Mouse (Mus musculus) stomach, embryonic 16.5 days (tissue): ENCODE measurements around the gene Cd2. TPM values are rescaled to one million over a fixed set of nuclear protein-coding genes. Genes with fewer than 3 reads are reported as not detected.

Experiments used
- ATAC-seq: fragments of 200-750 bp; cut with Nextera tagmentation; 2 replicates; pipeline ENCODE4 v1.8.0; 2017; ENCODE audit warnings: moderate number of reproducible peaks, moderate TSS enrichment; ENCODE audit not compliant: insufficient read depth, low FRiP score
- H3K27ac ChIP-seq: fragments of 300-500 bp; sonication (generic); 2 replicates; pipeline ENCODE4 v1.5.1; 2014; ENCODE audit warnings: low read length
- H3K27me3 ChIP-seq: fragments of 300-500 bp; sonication (generic); 2 replicates; pipeline ENCODE4 v1.6.1; 2014; ENCODE audit warnings: low read length, control low read depth, mixed read lengths; ENCODE audit not compliant: control insufficient read depth, insufficient read depth
- H3K36me3 ChIP-seq: fragments of 300-500 bp; sonication (generic); 2 replicates; pipeline ENCODE4 v1.6.1; 2014; ENCODE audit warnings: low read length; ENCODE audit not compliant: control insufficient read depth, insufficient read depth
- H3K4me1 ChIP-seq: fragments of 300-500 bp; sonication (generic); 2 replicates; pipeline ENCODE4 v1.6.1; 2014; ENCODE audit warnings: low read length, control low read depth, mixed read lengths; ENCODE audit not compliant: control insufficient read depth, insufficient read depth
- H3K4me2 ChIP-seq: fragments of 300-500 bp; sonication (generic); 2 replicates; pipeline ENCODE4 v1.6.1; 2014; ENCODE audit warnings: low read depth, low read length, mixed read lengths
- H3K4me3 ChIP-seq: fragments of 300-500 bp; sonication (generic); replicated peaks from 2 replicates; pipeline ENCODE4 v1.5.1; 2014; ENCODE audit warnings: mild to moderate bottlenecking, low read length
- H3K9ac ChIP-seq: fragments of 300-500 bp; sonication (generic); 2 replicates; pipeline ENCODE4 v1.6.1; 2014; ENCODE audit warnings: low read length
- H3K9me3 ChIP-seq: fragments of 300-500 bp; sonication (generic); replicated peaks from 2 replicates; pipeline ENCODE4 v1.6.1; 2016; ENCODE audit warnings: low read length, control low read depth; ENCODE audit not compliant: control insufficient read depth
- whole genome bisulfite sequencing: fragments of 180-500 bp; shearing (Covaris S2); extraction: QIAGEN DNeasy Blood & Tissue Kit; methylation state at CpG from one replicate; pipeline ENCODE4 v1.1.7; 2014; 5-methylcytosine and 5-hydroxymethylcytosine counted together
- polyA plus RNA-seq: library from polyadenylated mRNA; unstranded; fragments of >200 nt; fragmentation: Nextera tagmentation; extraction: Ambion mirVana; gene quantifications from 2 replicates; pipeline ENCODE4 v1.2.1, GENCODE M21; 2015

Cd2 gene
- 0.34 TPM in 1 of 2 replicates, not detected in the other for polyA plus RNA-seq

DNA sequence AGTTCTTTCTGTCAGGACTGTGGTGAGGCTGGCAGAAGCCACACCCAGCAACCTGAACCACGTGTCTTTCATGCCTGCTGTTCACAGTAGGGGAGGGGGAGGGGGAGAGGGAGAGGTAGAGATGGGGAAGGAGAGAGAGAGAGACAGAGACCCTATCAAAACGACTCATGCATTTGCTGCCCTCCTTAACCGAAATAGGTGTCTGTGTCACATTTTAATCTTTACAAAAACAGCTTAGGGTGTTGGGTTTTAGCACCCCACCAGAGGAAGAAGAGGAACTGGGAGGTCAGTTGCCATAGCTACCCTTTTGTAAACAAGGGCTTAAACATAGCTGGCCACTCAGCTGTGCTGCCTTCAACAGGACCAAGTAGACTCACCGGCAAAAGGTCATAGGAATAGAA, at the start of gene Cd2:
Gene Cd2 (minus strand): TSS at position 29 of the 401 bp plus-strand sequence.
- Histone ChIP-seq H3K27ac (no peak within 1 kb of the TSS), H3K36me3 (no peaks in the 10 kb centered on the region), H3K4me2 (no peak within 1 kb of the TSS), H3K4me3 (no peak within 1 kb of the TSS), H3K27me3 (no peaks in the 10 kb centered on the region), H3K9me3 (no peaks in the 10 kb centered on the region), H3K4me1 (no peaks in the 10 kb centered on the region), H3K9ac (no peak within 1 kb of the TSS)
- 17% methylated on average over 4 of the region's 4 CpGs for WGBS
- no peak for ATAC-seq

DNA sequence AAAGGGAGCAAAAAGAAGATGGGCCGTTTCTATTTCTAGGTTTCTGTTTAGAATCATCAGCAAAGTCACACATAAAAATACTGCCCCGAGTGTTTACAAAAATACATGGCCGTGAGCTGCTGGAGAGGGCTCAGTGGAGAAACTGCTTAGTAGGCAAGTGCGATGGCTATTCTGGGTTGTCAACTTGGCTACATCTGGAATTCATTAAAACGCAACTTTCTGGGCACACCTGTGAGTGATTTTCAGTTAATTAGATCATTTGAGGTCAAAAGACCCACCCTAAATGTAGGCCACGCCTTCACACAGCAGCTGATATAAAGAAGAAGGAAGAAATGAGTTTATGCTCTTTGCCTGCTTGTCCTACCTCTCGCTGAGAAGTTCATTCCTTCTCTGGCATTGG, 40.9 kb upstream of the Cd2 start:
- H3K4me1 ChIP-seq = no peaks in the 10 kb centered on the region
- WGBS = 82% methylated on average over 7 of the region's 7 CpGs
- H3K4me2 ChIP-seq = no peak overlapping the region
- no peak overlapping the region for H3K27ac ChIP-seq
- no peaks in the 10 kb centered on the region for H3K27me3 ChIP-seq
- H3K9ac ChIP-seq = no peak overlapping the region
- no peak for ATAC-seq
- no peak overlapping the region for H3K4me3 ChIP-seq
- no peaks in the 10 kb centered on the region for H3K36me3 ChIP-seq
- no peaks in the 10 kb centered on the region for H3K9me3 ChIP-seq

DNA sequence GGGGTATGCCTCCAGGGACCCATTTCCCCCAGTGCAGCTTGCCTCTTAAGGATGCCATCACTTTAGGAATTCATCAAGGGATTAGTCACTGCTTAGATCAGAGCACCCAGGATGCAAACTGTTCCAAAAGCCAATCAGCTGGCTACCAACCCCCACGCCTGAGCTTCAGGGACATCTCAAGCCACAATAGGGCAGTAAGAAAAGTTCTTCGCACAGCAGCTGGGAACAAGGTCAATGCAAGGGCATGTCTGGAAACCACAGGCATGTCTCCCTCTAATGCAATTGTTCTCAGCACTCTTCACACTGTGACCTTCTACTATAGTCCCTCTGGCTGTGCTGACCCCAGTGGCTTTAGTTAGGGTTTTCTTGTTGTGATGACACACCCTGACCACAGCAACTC, 39.5 kb upstream of the Cd2 start:
- H3K9ac ChIP-seq = no peak overlapping the region
- no peaks in the 10 kb centered on the region for H3K9me3 ChIP-seq
- 67% methylated on average over 2 of the region's 2 CpGs for WGBS
- no peaks in the 10 kb centered on the region for H3K27me3 ChIP-seq
- H3K4me1 ChIP-seq = no peaks in the 10 kb centered on the region
- H3K4me3 ChIP-seq = no peak overlapping the region
- no peaks in the 10 kb centered on the region for H3K36me3 ChIP-seq
- ATAC-seq = no peak
- no peak overlapping the region for H3K4me2 ChIP-seq
- H3K27ac ChIP-seq = no peak overlapping the region

DNA sequence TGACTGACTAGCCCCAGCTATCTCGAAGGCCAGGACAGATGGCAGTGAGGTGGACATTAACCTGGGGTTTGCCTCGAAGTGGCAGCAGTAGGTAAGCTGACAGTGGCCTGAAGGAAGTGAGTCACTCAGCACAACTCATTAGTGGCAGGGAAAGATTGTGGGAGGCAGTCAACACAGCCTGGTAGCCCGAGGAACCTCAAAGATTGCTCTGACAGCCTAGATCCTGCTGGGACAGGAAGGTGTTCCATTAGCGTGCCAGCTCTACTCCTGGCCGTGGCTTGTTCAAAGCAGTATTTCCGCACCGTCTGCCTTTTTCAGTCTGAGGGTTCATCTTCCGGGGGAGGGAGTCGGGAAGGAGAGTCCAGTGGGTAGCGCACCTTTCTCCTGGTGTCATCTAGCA, 34.7 kb upstream of the Cd2 start:
- H3K9ac ChIP-seq = no peak overlapping the region
- no peak for ATAC-seq
- H3K27me3 ChIP-seq = no peaks in the 10 kb centered on the region
- no peaks in the 10 kb centered on the region for H3K36me3 ChIP-seq
- no peak overlapping the region for H3K4me3 ChIP-seq
- WGBS = 74% methylated on average over 10 of the region's 10 CpGs
- H3K4me1 ChIP-seq = no peaks in the 10 kb centered on the region
- H3K9me3 ChIP-seq = no peaks in the 10 kb centered on the region
- no peak overlapping the region for H3K4me2 ChIP-seq
- no peak overlapping the region for H3K27ac ChIP-seq

DNA sequence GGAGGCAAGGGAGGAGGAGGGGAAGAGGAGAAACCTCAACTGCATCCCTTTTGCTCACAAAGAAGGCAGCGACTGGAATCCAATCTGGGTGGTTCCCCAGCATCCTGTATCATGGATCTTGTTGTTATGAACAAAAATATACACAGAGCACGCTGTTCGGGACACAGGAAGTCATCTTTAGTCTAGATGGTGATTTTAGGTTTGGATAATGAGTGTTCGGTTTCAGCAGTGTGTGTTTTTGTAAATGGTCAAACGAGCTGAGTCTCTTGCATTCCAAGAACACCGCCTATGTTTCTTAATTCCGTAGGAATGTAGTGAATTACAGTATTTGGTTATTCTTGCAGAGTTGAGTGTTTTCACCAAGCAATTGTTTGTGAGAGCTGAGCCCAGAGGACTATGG, 33.1 kb upstream of the Cd2 start:
- WGBS = 44% methylated on average over 7 of the region's 7 CpGs
- no peaks in the 10 kb centered on the region for H3K4me1 ChIP-seq
- no peaks in the 10 kb centered on the region for H3K27me3 ChIP-seq
- no peak overlapping the region for H3K4me2 ChIP-seq
- H3K9ac ChIP-seq = no peak overlapping the region
- H3K9me3 ChIP-seq = no peaks in the 10 kb centered on the region
- H3K27ac ChIP-seq = no peak overlapping the region
- ATAC-seq = no peak
- no peaks in the 10 kb centered on the region for H3K36me3 ChIP-seq
- H3K4me3 ChIP-seq = no peak overlapping the region

DNA sequence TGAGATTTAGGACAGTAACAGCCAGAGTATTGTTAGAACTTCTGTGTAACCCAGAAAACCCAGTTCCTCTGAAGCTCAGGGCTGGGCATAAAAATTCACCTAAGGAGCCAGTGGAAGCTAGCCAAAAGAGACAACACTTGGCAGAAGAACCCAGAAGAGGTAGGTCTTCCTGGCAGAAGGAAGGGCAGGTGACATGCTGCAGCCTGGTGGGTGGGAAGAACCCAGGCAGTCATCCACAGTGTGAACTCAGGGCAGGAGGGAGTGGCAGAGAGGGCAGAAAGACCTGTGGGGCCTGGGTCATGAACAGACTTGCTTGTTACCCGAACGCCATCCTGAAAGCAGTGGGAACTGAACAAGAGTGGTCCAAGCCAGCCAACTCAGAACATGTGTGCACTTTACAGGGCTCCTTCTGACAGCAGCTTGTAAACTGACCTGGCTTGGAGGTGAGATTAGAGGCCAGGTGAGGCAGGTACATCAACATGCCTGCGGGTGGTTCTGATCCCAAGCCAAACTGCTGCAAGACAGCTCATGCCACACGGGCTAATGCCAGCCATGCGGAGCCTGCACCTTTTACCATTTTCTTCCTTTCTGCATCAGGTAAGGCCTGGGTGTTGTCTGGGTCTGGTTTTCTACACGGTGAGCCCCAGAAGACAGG, 30.9 kb upstream of the Cd2 start:
- WGBS = 88% methylated on average over 6 of the region's 6 CpGs
- H3K4me2 ChIP-seq = no peak overlapping the region
- no peaks in the 10 kb centered on the region for H3K36me3 ChIP-seq
- peak overlapping the region; percentile 41; the same call in 1 of the 2 replicates for H3K27ac ChIP-seq
- H3K9ac ChIP-seq = no peak overlapping the region
- H3K27me3 ChIP-seq = no peaks in the 10 kb centered on the region
- H3K4me3 ChIP-seq = no peak overlapping the region
- no peaks in the 10 kb centered on the region for H3K9me3 ChIP-seq
- no peak; the same call in 1 of the 2 replicates for ATAC-seq
- no peaks in the 10 kb centered on the region for H3K4me1 ChIP-seq

DNA sequence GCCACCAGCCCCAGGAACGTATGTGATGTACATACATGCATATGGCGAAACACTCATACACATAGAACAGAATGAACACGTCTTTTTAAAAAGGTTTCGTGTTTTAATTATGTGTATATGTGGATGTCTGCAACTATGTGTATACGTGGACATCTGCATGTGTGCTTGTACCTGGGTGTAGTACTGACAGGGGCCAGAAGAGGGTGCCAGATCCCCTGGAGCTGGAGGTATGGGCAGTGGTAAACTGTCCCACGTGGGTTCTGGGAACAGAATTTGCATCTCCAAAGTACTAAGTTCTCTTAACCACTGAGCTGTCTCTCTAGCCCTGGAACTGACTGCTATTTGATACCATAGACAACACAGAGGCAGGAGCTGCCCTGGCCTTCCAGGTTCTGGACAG, 30.4 kb upstream of the Cd2 start:
- no peaks in the 10 kb centered on the region for H3K4me1 ChIP-seq
- no peaks in the 10 kb centered on the region for H3K27me3 ChIP-seq
- WGBS = 70% methylated on average over 6 of the region's 6 CpGs
- no peak for ATAC-seq
- no peak overlapping the region for H3K4me2 ChIP-seq
- peak overlapping the region; percentile 41; the same call in 1 of the 2 replicates for H3K27ac ChIP-seq
- H3K4me3 ChIP-seq = no peak overlapping the region
- H3K9ac ChIP-seq = no peak overlapping the region
- no peaks in the 10 kb centered on the region for H3K9me3 ChIP-seq
- no peaks in the 10 kb centered on the region for H3K36me3 ChIP-seq

DNA sequence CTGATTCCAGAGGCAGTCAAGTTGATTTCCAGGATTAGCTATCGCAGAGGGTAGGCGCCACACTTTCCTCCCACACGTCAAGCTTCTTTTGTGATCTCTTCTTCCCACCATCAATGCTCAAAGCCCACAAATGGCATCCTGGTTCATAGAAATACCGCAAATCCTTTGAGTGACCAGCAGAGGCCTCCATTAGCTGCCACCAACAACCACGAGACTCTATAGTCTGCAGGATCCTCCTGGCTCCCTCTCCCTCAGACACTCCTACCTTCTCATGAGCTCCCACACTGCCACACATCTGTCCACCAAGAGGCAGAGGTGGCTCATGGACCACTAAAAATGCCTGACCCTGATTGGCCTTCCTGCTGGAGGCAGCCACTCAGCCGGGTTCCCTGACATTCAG, 27.2 kb upstream of the Cd2 start:
- 72% methylated on average over 6 of the region's 6 CpGs for WGBS
- H3K9ac ChIP-seq = no peak overlapping the region
- H3K4me1 ChIP-seq = no peaks in the 10 kb centered on the region
- no peaks in the 10 kb centered on the region for H3K36me3 ChIP-seq
- no peaks in the 10 kb centered on the region for H3K9me3 ChIP-seq
- ATAC-seq = no peak
- no peak overlapping the region for H3K27ac ChIP-seq
- no peak overlapping the region for H3K4me2 ChIP-seq
- no peaks in the 10 kb centered on the region for H3K27me3 ChIP-seq
- no peak overlapping the region for H3K4me3 ChIP-seq

DNA sequence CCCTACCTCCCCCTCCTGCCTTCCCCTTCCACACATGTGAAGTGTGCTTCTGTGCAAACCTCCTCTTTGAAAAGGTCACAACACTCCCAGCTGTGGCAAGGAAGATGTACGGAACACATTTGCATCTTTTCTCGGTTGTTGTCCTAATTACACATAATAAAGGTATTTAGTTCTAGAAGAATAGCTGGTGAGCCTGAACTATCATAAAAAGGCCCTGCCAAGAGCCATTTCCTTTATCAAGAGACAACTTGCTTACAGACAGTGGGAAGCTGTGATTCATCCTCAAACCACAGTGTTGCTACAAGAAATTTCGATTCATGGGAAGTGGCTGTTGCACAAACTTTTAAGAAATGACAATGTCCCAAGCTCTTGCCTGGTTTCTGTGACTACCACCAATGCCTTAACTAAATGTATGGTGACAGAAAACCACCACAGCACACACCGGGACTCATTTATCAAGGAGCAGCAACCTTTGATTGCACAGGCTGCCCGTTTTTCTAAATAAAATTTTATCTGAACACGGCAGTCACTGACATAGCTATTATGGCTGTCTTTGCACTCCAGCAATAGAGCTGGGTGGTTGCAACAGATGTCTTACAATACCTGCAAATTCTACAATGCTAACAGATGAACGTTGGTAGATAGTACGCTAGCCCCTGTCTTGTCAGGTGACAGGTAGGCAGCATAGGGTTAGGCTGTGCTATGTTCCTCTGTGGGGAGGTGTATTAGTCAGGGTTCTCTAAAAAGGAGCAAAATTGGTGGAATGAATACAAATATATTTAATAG, 25.7 kb upstream of the Cd2 start:
- 74% methylated on average over 8 of the region's 8 CpGs for WGBS
- no peak for ATAC-seq
- H3K27me3 ChIP-seq = no peaks in the 10 kb centered on the region
- no peak overlapping the region for H3K27ac ChIP-seq
- no peaks in the 10 kb centered on the region for H3K4me1 ChIP-seq
- H3K9ac ChIP-seq = no peak overlapping the region
- H3K9me3 ChIP-seq = no peaks in the 10 kb centered on the region
- no peaks in the 10 kb centered on the region for H3K36me3 ChIP-seq
- no peak overlapping the region for H3K4me3 ChIP-seq
- no peak overlapping the region for H3K4me2 ChIP-seq
